Mouse (Mus musculus) heart, embryonic 10.5 days (tissue): ENCODE measurements around the gene Ankrd42. TPM values are rescaled to one million over a fixed set of nuclear protein-coding genes. Genes with fewer than 3 reads are reported as not detected.

Experiments used
- DNase-seq: peaks from one replicate; pipeline ENCODE4 v3.0.0-alpha.2; 2017; ENCODE audit warnings: low spot score
- H3K27ac ChIP-seq: fragments of 300-500 bp; sonication (generic); 2 replicates; pipeline ENCODE4 v1.5.1; 2016; ENCODE audit warnings: mild to moderate bottlenecking
- H3K27me3 ChIP-seq: fragments of 300-500 bp; sonication (generic); 2 replicates; pipeline ENCODE4 v1.6.1; 2016; ENCODE audit warnings: mild to moderate bottlenecking; ENCODE audit not compliant: poor library complexity, insufficient read depth, severe bottlenecking
- H3K36me3 ChIP-seq: fragments of 300-500 bp; sonication (generic); 2 replicates; pipeline ENCODE4 v1.6.1; 2016; ENCODE audit warnings: mild to moderate bottlenecking, moderate library complexity
- H3K4me1 ChIP-seq: fragments of 300-500 bp; sonication (generic); 2 replicates; pipeline ENCODE4 v1.6.1; 2016; ENCODE audit warnings: mild to moderate bottlenecking
- H3K4me3 ChIP-seq: fragments of 300-500 bp; sonication (generic); 2 replicates; pipeline ENCODE4 v1.5.1; 2016; ENCODE audit warnings: mild to moderate bottlenecking, moderate library complexity
- H3K9me3 ChIP-seq: fragments of 300-500 bp; sonication (generic); 2 replicates; pipeline ENCODE4 v1.6.1; 2016; ENCODE audit warnings: mild to moderate bottlenecking, moderate library complexity
- WGBS: fragments of 180-500 bp; shearing (Covaris S2); methylation state at CpG from one replicate; pipeline ENCODE4 v1.1.7; 2016; 5-methylcytosine and 5-hydroxymethylcytosine counted together
- polyA plus RNA-seq: library from polyadenylated mRNA; unstranded; fragments of >200 nt; fragmentation: Nextera tagmentation; extraction: Ambion mirVana; gene quantifications from 2 replicates; pipeline ENCODE4 v1.2.1, GENCODE M21; 2016

Ankrd42 gene
- polyA plus RNA-seq = 3.9 and 4.1 TPM in 2 replicates

- Histone ChIP-seq H3K36me3 (peaks cover 18% of the 10 kb centered on the region), H3K27ac (peak within 1 kb of the TSS; percentile 92), H3K9me3 (no peaks in the 10 kb centered on the region), H3K4me1 (peaks cover 6% of the 10 kb centered on the region), H3K27me3 (no peaks in the 10 kb centered on the region), H3K4me3 (peak within 1 kb of the TSS; percentile 89)
- DNase-seq = peak; percentile 95
- under 1% methylated on average over 44 of the region's 44 CpGs for WGBS
Observed at GRCm38 (mm10) chr7:92637021-92637625, at the start of gene Ankrd42. TSS of gene Ankrd42 (minus strand) at chr7:92637142.

- Histone ChIP-seq H3K4me1 (no peaks in the 10 kb centered on the region), H3K4me3 (no peak overlapping the region), H3K27me3 (peaks cover 6% of the 10 kb centered on the region; the same call in 1 of the 2 replicates), H3K9me3 (no peaks in the 10 kb centered on the region), H3K36me3 (no peaks in the 10 kb centered on the region), H3K27ac (no peak overlapping the region)
- WGBS = 60% methylated on average over 4 of the region's 4 CpGs
- no peak for DNase-seq
Observed at GRCm38 (mm10) chr7:92677346-92677745, 40.4 kb upstream of the Ankrd42 start.

- Histone ChIP-seq H3K4me3 (no peak overlapping the region), H3K27ac (no peak overlapping the region), H3K4me1 (0 out of 2 replicates have a peak, but pooled peaks cover 3% of the 10 kb centered on the region), H3K27me3 (no peaks in the 10 kb centered on the region), H3K36me3 (no peaks in the 10 kb centered on the region), H3K9me3 (no peaks in the 10 kb centered on the region)
- 83% methylated on average over 3 of the region's 3 CpGs for WGBS
- no peak for DNase-seq
Observed at GRCm38 (mm10) chr7:92675131-92675530, 38.2 kb upstream of the Ankrd42 start.

- no peaks in the 10 kb centered on the region for H3K9me3 ChIP-seq
- peak within 1 kb of the TSS; percentile 79 for H3K4me3 ChIP-seq
- H3K27ac ChIP-seq = peak within 1 kb of the TSS; percentile 99
- peak; percentile 99 for DNase-seq
- H3K27me3 ChIP-seq = no peaks in the 10 kb centered on the region
- peaks cover 7% of the 10 kb centered on the region; the same call in 1 of the 2 replicates for H3K36me3 ChIP-seq
- H3K4me1 ChIP-seq = peaks cover 15% of the 10 kb centered on the region
- WGBS = under 1% methylated on average over 88 of the region's 88 CpGs
Observed at GRCm38 (mm10) chr7:92669507-92670471, 32.8 kb upstream of the Ankrd42 start, which contains the start of gene Pcf11. TSS of gene Pcf11 (minus strand) at chr7:92669934.

- peak; percentile 85 for DNase-seq
- peak overlapping the region; percentile 99 for H3K27ac ChIP-seq
- peaks cover 7% of the 10 kb centered on the region; the same call in 1 of the 2 replicates for H3K36me3 ChIP-seq
- no peaks in the 10 kb centered on the region for H3K27me3 ChIP-seq
- 0% methylated on average over 29 of the region's 29 CpGs for WGBS
- peaks cover 15% of the 10 kb centered on the region for H3K4me1 ChIP-seq
- H3K4me3 ChIP-seq = peak overlapping the region; percentile 79
- no peaks in the 10 kb centered on the region for H3K9me3 ChIP-seq
Observed at GRCm38 (mm10) chr7:92668791-92669506, 32.0 kb upstream of the Ankrd42 start.

- peaks cover 15% of the 10 kb centered on the region for H3K4me1 ChIP-seq
- DNase-seq = no peak
- H3K9me3 ChIP-seq = no peaks in the 10 kb centered on the region
- 77% methylated on average over 7 of the region's 7 CpGs for WGBS
- H3K27ac ChIP-seq = no peak overlapping the region
- H3K4me3 ChIP-seq = no peak overlapping the region
- no peaks in the 10 kb centered on the region for H3K27me3 ChIP-seq
- peaks cover 28% of the 10 kb centered on the region for H3K36me3 ChIP-seq
Observed at GRCm38 (mm10) chr7:92666274-92666820, 29.4 kb upstream of the Ankrd42 start.

GRCm38 (mm10) chr7:92658050-92658449 lies 21.1 kb upstream of the Ankrd42 start:
- peaks cover 88% of the 10 kb centered on the region for H3K36me3 ChIP-seq
- H3K9me3 ChIP-seq = no peaks in the 10 kb centered on the region
- no peaks in the 10 kb centered on the region for H3K4me1 ChIP-seq
- no peak overlapping the region for H3K27ac ChIP-seq
- 98% methylated on average over 5 of the region's 5 CpGs for WGBS
- no peak overlapping the region for H3K4me3 ChIP-seq
- H3K27me3 ChIP-seq = no peaks in the 10 kb centered on the region
- no peak for DNase-seq

- peaks cover 81% of the 10 kb centered on the region for H3K36me3 ChIP-seq
- no peaks in the 10 kb centered on the region for H3K9me3 ChIP-seq
- H3K4me3 ChIP-seq = no peak overlapping the region
- H3K27ac ChIP-seq = no peak overlapping the region
- 86% methylated on average over 2 of the region's 2 CpGs for WGBS
- DNase-seq = no peak
- no peaks in the 10 kb centered on the region for H3K4me1 ChIP-seq
- H3K27me3 ChIP-seq = no peaks in the 10 kb centered on the region
Observed at GRCm38 (mm10) chr7:92656386-92656785, 19.4 kb upstream of the Ankrd42 start.

- H3K9me3 ChIP-seq = no peaks in the 10 kb centered on the region
- no peak for DNase-seq
- no peaks in the 10 kb centered on the region for H3K4me1 ChIP-seq
- H3K27ac ChIP-seq = no peak overlapping the region
- H3K36me3 ChIP-seq = peaks cover 66% of the 10 kb centered on the region
- H3K4me3 ChIP-seq = no peak overlapping the region
- 64% methylated on average over 1 of the region's 1 CpGs for WGBS
- no peaks in the 10 kb centered on the region for H3K27me3 ChIP-seq
Observed at GRCm38 (mm10) chr7:92653329-92653728, 16.4 kb upstream of the Ankrd42 start.

- Histone ChIP-seq H3K27ac (no peak overlapping the region), H3K36me3 (peaks cover 57% of the 10 kb centered on the region), H3K4me3 (no peak overlapping the region), H3K27me3 (no peaks in the 10 kb centered on the region), H3K9me3 (no peaks in the 10 kb centered on the region), H3K4me1 (no peaks in the 10 kb centered on the region)
- no peak for DNase-seq
- WGBS = 89% methylated on average over 7 of the region's 7 CpGs
Observed at GRCm38 (mm10) chr7:92647790-92648189, 10.8 kb upstream of the Ankrd42 start.

- Histone ChIP-seq H3K36me3 (peaks cover 46% of the 10 kb centered on the region), H3K4me1 (no peaks in the 10 kb centered on the region), H3K4me3 (no peak overlapping the region), H3K27ac (no peak overlapping the region), H3K9me3 (no peaks in the 10 kb centered on the region), H3K27me3 (no peaks in the 10 kb centered on the region)
- DNase-seq = no peak
Observed at GRCm38 (mm10) chr7:92642358-92642757, 5.4 kb upstream of the Ankrd42 start.

GRCm38 (mm10) chr7:92638050-92638449 lies 1.1 kb upstream of the Ankrd42 start:
- Histone ChIP-seq H3K9me3 (no peaks in the 10 kb centered on the region), H3K4me1 (peaks cover 6% of the 10 kb centered on the region), H3K27me3 (no peaks in the 10 kb centered on the region), H3K27ac (no peak overlapping the region), H3K36me3 (peaks cover 18% of the 10 kb centered on the region), H3K4me3 (peak overlapping the region; percentile 89)
- DNase-seq = no peak
- WGBS = 84% methylated on average over 5 of the region's 5 CpGs
